Mouse (Mus musculus) hindbrain, embryonic 10.5 days (tissue): ENCODE results near the gene Ubqln3. TPM values are rescaled to one million over a fixed set of nuclear protein-coding genes. Genes with fewer than 3 reads are reported as not detected.

Source experiments
- DNase-seq: peaks from one replicate; pipeline ENCODE4 v3.0.0-alpha.2; 2017; ENCODE audit warnings: low spot score
- H3K27ac ChIP-seq: fragments of 300-500 bp; sonication (generic); 2 replicates; pipeline ENCODE4 v1.5.1; 2016; ENCODE audit warnings: mild to moderate bottlenecking, moderate library complexity
- H3K27me3 ChIP-seq: fragments of 300-500 bp; sonication (generic); 2 replicates; pipeline ENCODE4 v1.6.1; 2016; ENCODE audit warnings: mild to moderate bottlenecking; ENCODE audit not compliant: poor library complexity, insufficient read depth, severe bottlenecking
- H3K36me3 ChIP-seq: fragments of 300-500 bp; sonication (generic); 2 replicates; pipeline ENCODE4 v1.6.1; 2016; ENCODE audit warnings: mild to moderate bottlenecking, moderate library complexity
- H3K4me1 ChIP-seq: fragments of 300-500 bp; sonication (generic); replicated peaks from 2 replicates; pipeline ENCODE4 v1.6.1; 2016; ENCODE audit warnings: mild to moderate bottlenecking
- H3K4me3 ChIP-seq: fragments of 300-500 bp; sonication (generic); 2 replicates; pipeline ENCODE4 v1.5.1; 2016; ENCODE audit warnings: mild to moderate bottlenecking, moderate library complexity
- H3K9me3 ChIP-seq: fragments of 300-500 bp; sonication (generic); 2 replicates; pipeline ENCODE4 v1.6.1; 2016; ENCODE audit warnings: mild to moderate bottlenecking, moderate library complexity
- WGBS: fragments of 180-500 bp; shearing (Covaris S2); methylation state at CpG from one replicate; pipeline ENCODE4 v1.1.7; 2016; 5-methylcytosine and 5-hydroxymethylcytosine counted together
- polyA plus RNA-seq: library from polyadenylated mRNA; unstranded; fragments of >200 nt; fragmentation: Nextera tagmentation; extraction: Ambion mirVana; gene quantifications from 2 replicates; pipeline ENCODE4 v1.2.1, GENCODE M21; 2016

The Ubqln3 gene
- polyA plus RNA-seq = not detected in 2 replicates

- 82% methylated on average over 3 of the region's 3 CpGs for WGBS
- H3K36me3 ChIP-seq = no peaks in the 10 kb centered on the region
- no peak within 1 kb of the TSS for H3K4me3 ChIP-seq
- no peak for DNase-seq
- H3K4me1 ChIP-seq = no peaks in the 10 kb centered on the region
- H3K27ac ChIP-seq = no peak within 1 kb of the TSS
- no peaks in the 10 kb centered on the region for H3K9me3 ChIP-seq
- H3K27me3 ChIP-seq = no peaks in the 10 kb centered on the region
Measured at GRCm38 (mm10) chr7:104143179-104143578, at the start of gene Ubqln3. Ubqln3 (minus strand) TSS chr7:104143279.

GRCm38 (mm10) chr7:104191275-104191674, 48.2 kb upstream of the Ubqln3 start:
- H3K4me3 ChIP-seq = no peak overlapping the region
- no peaks in the 10 kb centered on the region for H3K9me3 ChIP-seq
- DNase-seq = no peak
- H3K4me1 ChIP-seq = no peaks in the 10 kb centered on the region
- H3K27me3 ChIP-seq = no peaks in the 10 kb centered on the region
- 59% methylated on average over 9 of the region's 9 CpGs for WGBS
- no peaks in the 10 kb centered on the region for H3K36me3 ChIP-seq
- no peak overlapping the region for H3K27ac ChIP-seq

- no peak for DNase-seq
- WGBS = 97% methylated on average over 2 of the region's 2 CpGs
- Histone ChIP-seq H3K9me3 (no peaks in the 10 kb centered on the region), H3K4me3 (no peak within 1 kb of the TSS), H3K27me3 (no peaks in the 10 kb centered on the region), H3K4me1 (no peaks in the 10 kb centered on the region), H3K36me3 (no peaks in the 10 kb centered on the region), H3K27ac (no peak within 1 kb of the TSS)
Measured at GRCm38 (mm10) chr7:104183292-104183691, 40.2 kb upstream of the Ubqln3 start, which contains the start of gene Olfr648. Olfr648 (minus strand) TSS chr7:104183392.

DNA sequence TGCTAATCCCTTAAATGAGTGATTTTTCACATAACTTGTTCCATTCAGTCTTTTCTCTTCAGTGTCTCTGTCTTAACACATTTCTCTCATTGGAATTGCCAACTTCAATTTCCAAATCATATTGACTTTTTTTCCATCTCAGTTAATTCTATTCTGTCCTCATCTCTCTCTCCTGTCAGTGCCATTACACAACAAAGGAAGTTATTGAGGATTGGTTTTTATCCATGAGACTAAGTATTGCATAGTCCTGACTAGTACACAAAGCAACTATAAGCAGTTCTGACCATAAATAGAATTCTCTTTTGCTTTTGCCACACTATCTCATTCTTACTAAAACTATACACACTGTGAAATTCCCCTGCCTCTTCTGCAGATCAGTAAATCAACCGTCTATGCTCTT, 36.0 kb upstream of the Ubqln3 start:
- Histone ChIP-seq H3K4me1 (no peaks in the 10 kb centered on the region), H3K27ac (no peak overlapping the region), H3K36me3 (no peaks in the 10 kb centered on the region), H3K4me3 (no peak overlapping the region), H3K27me3 (no peaks in the 10 kb centered on the region), H3K9me3 (no peaks in the 10 kb centered on the region)
- 77% methylated on average over 1 of the region's 1 CpGs for WGBS
- DNase-seq = no peak

DNA sequence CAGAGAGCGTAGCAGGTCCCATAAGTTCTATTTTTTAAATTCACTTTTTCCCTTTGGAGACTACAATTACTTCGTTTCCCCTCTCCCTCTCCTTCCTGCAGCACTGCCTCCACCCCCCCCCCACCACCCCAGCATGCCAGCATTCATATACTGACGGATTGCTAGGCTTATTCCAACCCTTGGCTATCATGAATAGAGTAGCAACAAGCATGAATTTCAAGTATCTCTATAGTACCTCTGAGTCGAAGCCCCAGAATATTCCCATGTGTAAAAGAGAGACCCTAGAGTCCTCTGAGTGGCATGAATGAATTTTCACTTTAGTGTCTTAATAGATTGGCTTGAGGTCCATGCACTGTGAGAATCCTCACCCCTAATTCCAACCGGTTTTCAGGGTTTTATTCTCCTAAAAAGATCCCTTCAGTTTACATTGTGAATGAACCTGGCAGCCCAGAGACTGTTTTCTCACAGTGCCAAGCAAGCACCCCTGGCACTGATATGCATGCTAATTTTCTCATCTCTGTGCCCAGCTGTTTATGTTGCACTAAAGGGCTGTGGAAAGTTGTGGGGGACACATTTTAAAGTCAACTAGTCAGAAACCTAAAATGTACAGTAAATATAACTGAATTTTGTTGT, 35.5 kb upstream of the Ubqln3 start:
- WGBS = 72% methylated on average over 5 of the region's 5 CpGs
- H3K4me3 ChIP-seq = no peak overlapping the region

GRCm38 (mm10) chr7:104175085-104175484, 32.0 kb upstream of the Ubqln3 start:
- H3K9me3 ChIP-seq = no peaks in the 10 kb centered on the region
- no peaks in the 10 kb centered on the region for H3K4me1 ChIP-seq
- no peak for DNase-seq
- H3K4me3 ChIP-seq = no peak overlapping the region
- H3K27me3 ChIP-seq = no peaks in the 10 kb centered on the region
- H3K36me3 ChIP-seq = no peaks in the 10 kb centered on the region
- 23% methylated on average over 1 of the region's 1 CpGs for WGBS
- H3K27ac ChIP-seq = no peak overlapping the region

More for the DNA sequence above, 35.5 kb upstream of the Ubqln3 start:
- DNase-seq = no peak
- Histone ChIP-seq H3K27me3 (no peaks in the 10 kb centered on the region), H3K36me3 (no peaks in the 10 kb centered on the region), H3K27ac (no peak overlapping the region), H3K4me1 (no peaks in the 10 kb centered on the region), H3K9me3 (no peaks in the 10 kb centered on the region)

DNA sequence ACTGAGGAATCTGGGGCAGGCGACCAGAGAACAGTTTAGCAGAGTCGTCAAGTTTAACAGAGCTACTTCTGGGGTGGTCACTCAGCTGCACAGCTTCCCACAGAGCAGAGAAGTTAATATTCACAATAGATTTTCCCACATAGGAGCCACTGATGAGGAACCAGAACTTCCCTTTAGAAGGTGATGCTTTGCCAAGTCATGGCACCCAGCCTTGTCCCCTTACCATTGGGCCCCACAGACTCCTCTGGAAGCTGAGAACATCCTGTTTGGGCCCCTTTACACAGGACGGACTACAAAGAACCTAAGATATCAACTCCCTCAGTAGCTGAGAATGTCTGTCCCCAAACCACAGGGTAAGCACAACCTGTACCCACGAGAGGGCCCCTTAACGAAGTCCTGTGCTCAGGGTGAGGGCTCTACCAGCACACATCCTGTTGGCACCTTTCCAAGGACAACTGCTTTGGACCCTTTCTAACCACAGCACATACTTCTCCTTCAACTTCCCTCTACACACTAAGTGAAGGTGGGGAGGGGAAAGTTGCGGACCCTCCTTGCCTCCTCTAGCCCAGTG, 26.6 kb upstream of the Ubqln3 start:
- H3K9me3 ChIP-seq = no peaks in the 10 kb centered on the region
- no peak overlapping the region for H3K4me3 ChIP-seq
- H3K27me3 ChIP-seq = no peaks in the 10 kb centered on the region
- no peaks in the 10 kb centered on the region for H3K4me1 ChIP-seq
- no peak overlapping the region for H3K27ac ChIP-seq
- H3K36me3 ChIP-seq = no peaks in the 10 kb centered on the region
- no peak for DNase-seq
- 83% methylated on average over 6 of the region's 6 CpGs for WGBS

- Histone ChIP-seq H3K36me3 (no peaks in the 10 kb centered on the region), H3K4me3 (no peak overlapping the region), H3K27me3 (no peaks in the 10 kb centered on the region), H3K4me1 (no peaks in the 10 kb centered on the region), H3K27ac (no peak overlapping the region), H3K9me3 (no peaks in the 10 kb centered on the region)
- no peak for DNase-seq
- WGBS = 84% methylated on average over 6 of the region's 6 CpGs
Measured at GRCm38 (mm10) chr7:104167105-104167504, 24.0 kb upstream of the Ubqln3 start.

GRCm38 (mm10) chr7:104150456-104150855, 7.4 kb upstream of the Ubqln3 start, which contains the start of gene Ubqlnl:
Ubqlnl (minus strand) TSS chr7:104150556.
- no peaks in the 10 kb centered on the region for H3K4me1 ChIP-seq
- H3K36me3 ChIP-seq = no peaks in the 10 kb centered on the region
- no peak within 1 kb of the TSS for H3K4me3 ChIP-seq
- no peaks in the 10 kb centered on the region for H3K9me3 ChIP-seq
- H3K27ac ChIP-seq = no peak within 1 kb of the TSS
- no peaks in the 10 kb centered on the region for H3K27me3 ChIP-seq
- DNase-seq = no peak
- WGBS = 80% methylated on average over 2 of the region's 2 CpGs

- DNase-seq = no peak
- no peaks in the 10 kb centered on the region for H3K4me1 ChIP-seq
- 88% methylated on average over 5 of the region's 5 CpGs for WGBS
Measured at GRCm38 (mm10) chr7:104137305-104137704, 5.8 kb downstream of the Ubqln3 start, which contains the start of gene Olfr643. Olfr643 (minus strand) TSS chr7:104137405.

DNA sequence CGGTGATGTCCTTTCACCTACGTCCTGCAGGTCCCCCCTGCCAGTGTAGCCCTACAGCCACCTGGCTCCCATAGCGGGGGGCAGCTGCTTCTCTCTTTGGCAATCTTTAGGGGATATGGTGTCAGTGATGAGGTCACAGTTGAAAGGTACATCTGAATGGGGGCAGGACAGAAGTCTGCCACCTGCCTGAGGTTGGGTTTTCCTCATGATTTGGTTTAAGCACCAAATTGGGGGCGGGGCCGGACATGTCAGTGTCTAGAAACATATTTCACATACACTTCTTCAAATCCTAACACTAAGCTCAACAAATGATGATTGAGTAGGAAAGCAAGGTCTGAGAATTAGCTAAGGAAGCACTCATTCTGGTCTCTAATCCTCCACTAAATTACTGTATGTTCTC, 13.4 kb downstream of the Ubqln3 start, which contains the start of gene Ubqln5:
Gene Ubqln5, minus strand, starts transcription at position 101 of the 400 bp plus-strand sequence.
- no peak within 1 kb of the TSS for H3K27ac ChIP-seq
- 0 out of 2 replicates have a peak, but pooled peaks cover 8% of the 10 kb centered on the region for H3K9me3 ChIP-seq
- no peak within 1 kb of the TSS for H3K4me3 ChIP-seq
- WGBS = 91% methylated on average over 5 of the region's 5 CpGs
- H3K36me3 ChIP-seq = no peaks in the 10 kb centered on the region
- no peak for DNase-seq
- no peaks in the 10 kb centered on the region for H3K27me3 ChIP-seq
- H3K4me1 ChIP-seq = no peaks in the 10 kb centered on the region

More at GRCm38 (mm10) chr7:104137305-104137704, 5.8 kb downstream of the Ubqln3 start, which contains the start of gene Olfr643:
- Histone ChIP-seq H3K27me3 (no peaks in the 10 kb centered on the region), H3K27ac (no peak within 1 kb of the TSS), H3K9me3 (no peaks in the 10 kb centered on the region), H3K36me3 (no peaks in the 10 kb centered on the region), H3K4me3 (no peak within 1 kb of the TSS)

- H3K4me3 ChIP-seq = no peak within 1 kb of the TSS
- no peak within 1 kb of the TSS for H3K27ac ChIP-seq
- no peaks in the 10 kb centered on the region for H3K9me3 ChIP-seq
- H3K36me3 ChIP-seq = no peaks in the 10 kb centered on the region
- H3K4me1 ChIP-seq = no peaks in the 10 kb centered on the region
- H3K27me3 ChIP-seq = no peaks in the 10 kb centered on the region
- DNase-seq = no peak
Measured at GRCm38 (mm10) chr7:104104757-104104972, 38.4 kb downstream of the Ubqln3 start, which contains the start of gene Olfr646. Olfr646 (plus strand) TSS chr7:104104873.

DNA sequence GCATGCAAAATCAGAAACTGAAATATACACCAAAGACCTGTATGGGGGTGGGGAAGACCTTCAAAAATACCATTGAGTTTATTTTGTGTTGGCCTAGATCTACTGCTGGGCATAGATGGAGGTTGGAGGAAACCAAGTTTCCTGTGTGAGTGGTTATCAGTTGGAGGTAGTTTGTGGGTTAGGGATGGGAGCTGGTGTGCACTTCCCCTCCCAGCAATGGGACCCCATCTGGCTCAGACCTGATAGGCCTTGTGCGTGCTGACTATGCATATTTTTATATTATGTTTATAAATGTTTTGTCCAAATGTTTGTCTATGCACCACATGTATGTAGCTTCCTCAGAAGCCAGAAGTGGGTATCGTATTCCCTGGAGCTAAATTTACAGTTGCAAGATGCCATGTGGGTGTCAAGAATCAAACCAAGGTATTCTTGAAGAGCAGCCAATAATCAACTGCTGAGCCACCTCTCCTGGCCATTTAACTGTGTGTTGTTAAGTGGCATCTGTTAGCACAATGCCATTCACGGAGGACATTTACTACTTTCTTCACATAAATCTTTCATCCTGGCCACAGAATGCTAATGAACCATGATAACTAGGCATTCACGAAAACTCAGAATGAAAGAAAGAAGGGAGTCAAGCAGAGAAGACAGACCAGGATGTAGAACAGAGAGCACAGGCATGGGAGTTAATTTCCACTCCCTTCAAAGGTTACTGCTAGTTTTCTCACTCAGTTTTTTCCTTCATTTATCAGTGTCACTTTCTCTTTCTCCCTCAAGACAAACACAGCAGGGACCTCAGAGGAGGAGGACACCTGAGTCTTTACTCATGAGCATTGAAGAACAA, 38.9 kb downstream of the Ubqln3 start:
- 67% methylated on average over 4 of the region's 4 CpGs for whole genome bisulfite sequencing
- H3K9me3 ChIP-seq = no peaks in the 10 kb centered on the region
- no peak overlapping the region for H3K27ac ChIP-seq
- no peaks in the 10 kb centered on the region for H3K27me3 ChIP-seq
- no peaks in the 10 kb centered on the region for H3K4me1 ChIP-seq
- DNase-seq = no peak
- H3K4me3 ChIP-seq = no peak overlapping the region
- H3K36me3 ChIP-seq = no peaks in the 10 kb centered on the region
